Comparison of ENCODE assay signal across 8 mouse cellular contexts in genomic region chr16:4560145-4560952, GRCm38 (mm10). TPM values are rescaled to one million over a fixed set of nuclear protein-coding genes. Genes with fewer than 3 reads are reported as not detected.
DNase-seq lines count a peak whose midpoint lies in the region; ATAC-seq lines count a peak whose summit lies in the region.

No protein-coding gene starts in this region.

- peak; percentile 69 to 88 for DNase-seq in adrenal gland, adult (ENCODE audit: inconsistent age in 2 of 2, low spot score in 1 of 2)
- peak; percentile 80 for DNase-seq in gastrocnemius, postnatal 14 days
- peak; percentile 86 for DNase-seq in induced T-regulatory cell, adult 2 months (ENCODE audit: low read depth)
- peak; percentile 23 to 25 for DNase-seq in left cerebral cortex, postnatal 25 days (ENCODE audit: low spot score in 2 of 2)
- peak; percentile 40 for DNase-seq in right cerebral cortex, postnatal 25 days
- peak; percentile 53 to 70 for DNase-seq in urinary bladder, postnatal 36 days (ENCODE audit: low spot score in 2 of 2)

- ATAC-seq in common myeloid progenitor, adult 5-6 weeks (replicated peaks; ENCODE audit: low read depth, poor library complexity, severe bottlenecking), result peak; percentile 33
- ATAC-seq in megakaryocyte progenitor cell, adult 5-6 weeks (replicated peaks; ENCODE audit: poor library complexity), result peak; percentile 23

- intact Hi-C loops in gastrocnemius, postnatal 14 days (cut with DNase I; ENCODE audit: low total_unique reads), result loop anchor here (10.0 kb wide), 1 partner anchor 104 kb away; no protein-coding TSS in a partner anchor
- intact Hi-C loops in left cerebral cortex, postnatal 25 days (cut with DNase I), result loop anchor here (5.0 kb wide), 1 partner anchor 107 kb away; no protein-coding TSS in a partner anchor

RNA-seq across cellular contexts. Expression of gene Tfap4, which starts 0.7 kb away (rescaled TPM):
- 53.1 and 60.7 TPM in 2 replicates for total RNA-seq in common myeloid progenitor, adult 5-6 weeks (2017)
- total RNA-seq in gastrocnemius, postnatal 14 days (2021), result 1 to 10 TPM; 4.1 to 4.4 TPM
- 1 to 10 TPM; 2.9 to 3.5 TPM for total RNA-seq in left cerebral cortex, postnatal 25 days (2021)
- total RNA-seq in megakaryocyte progenitor cell, adult 5-6 weeks (2015), result 37.1 and 41.2 TPM in 2 replicates
- 42.0 and 53.9 TPM in 2 replicates for total RNA-seq in megakaryocyte progenitor cell, adult 5-6 weeks (2017)

RNA-seq across cellular contexts. Expression of gene Srl, which starts 18.7 kb away (rescaled TPM):
- 14.1 and 23.1 TPM in 2 replicates for total RNA-seq in common myeloid progenitor, adult 5-6 weeks (2017)
- 1,000 to 10,000 TPM; 1,512 to 1,606 TPM for total RNA-seq in gastrocnemius, postnatal 14 days (2021)
- 1 to 10 TPM; 9.1 to 9.5 TPM for total RNA-seq in left cerebral cortex, postnatal 25 days (2021)
- 2.9 and 4.4 TPM in 2 replicates for total RNA-seq in megakaryocyte progenitor cell, adult 5-6 weeks (2015)
- 13.9 and 18.7 TPM in 2 replicates for total RNA-seq in megakaryocyte progenitor cell, adult 5-6 weeks (2017)

RNA-seq across cellular contexts. Expression of gene Glis2, which starts 34.2 kb away (rescaled TPM):
- total RNA-seq in common myeloid progenitor, adult 5-6 weeks (2017), result 2.9 and 5.8 TPM in 2 replicates
- total RNA-seq in gastrocnemius, postnatal 14 days (2021), result 10 to 100 TPM; 11.8 to 15.2 TPM
- total RNA-seq in left cerebral cortex, postnatal 25 days (2021), result 10 to 100 TPM; 11.7 to 12.4 TPM
- total RNA-seq in megakaryocyte progenitor cell, adult 5-6 weeks (2015), result 1.1 and 1.5 TPM in 2 replicates
- total RNA-seq in megakaryocyte progenitor cell, adult 5-6 weeks (2017), result 0.64 and 1.1 TPM in 2 replicates

Comparison
In these comparisons a context has a peak if more than half of its experiments do, and no peak if none do; other contexts are left out.
1. Peak in every context shown above with its lines: DNase-seq and ATAC-seq.
2. DNase-seq: peak in every context shown above with its lines; median percentile 86 in induced T-regulatory cell, adult 2 months; 80 in gastrocnemius, postnatal 14 days; 78 in adrenal gland, adult; 62 in urinary bladder, postnatal 36 days; 40 in right cerebral cortex, postnatal 25 days; 24 in left cerebral cortex, postnatal 25 days.
3. RNA of gene Tfap4, which starts 0.7 kb away (total RNA-seq): 53.1 to 60.7 TPM in common myeloid progenitor, adult 5-6 weeks and 37.1 to 53.9 TPM in megakaryocyte progenitor cell, adult 5-6 weeks; 4.1 to 4.4 TPM in gastrocnemius, postnatal 14 days and 2.9 to 3.5 TPM in left cerebral cortex, postnatal 25 days; every median in the first group is over 4 times any median in the second.
4. RNA of gene Srl, which starts 18.7 kb away (total RNA-seq): 1,512 to 1,606 TPM in gastrocnemius, postnatal 14 days; 14.1 to 23.1 TPM in common myeloid progenitor, adult 5-6 weeks, 2.9 to 18.7 TPM in megakaryocyte progenitor cell, adult 5-6 weeks and 9.1 to 9.5 TPM in left cerebral cortex, postnatal 25 days; every median in the first group is over 10 times any median in the second.